Mouse (Mus musculus): ENCODE data around the gene Chrm5. TPM values are rescaled to one million over a fixed set of nuclear protein-coding genes. Genes with fewer than 3 reads are reported as not detected.
"Not testable (repeated sequence)": the region's sequence is repeated elsewhere in the genome, so short reads cannot be mapped to it uniquely, and the experiment has no call there.

Gene Chrm5
- polyA plus RNA-seq, 1 experiment from 2014 or later: 1.2 TPM

- no peak overlapping the region for H3K9ac ChIP-seq (ENCODE audit: low read depth, low read length)
- no peaks in the 10 kb centered on the region for H3K4me1 ChIP-seq (ENCODE audit: control insufficient read depth, insufficient read depth, low read depth, low read length)
- H3K27ac ChIP-seq (ENCODE audit: low read depth, low read length): no peak overlapping the region
- H3K36me3 ChIP-seq (ENCODE audit: control insufficient read depth, insufficient read depth, low read length): peaks cover 18% of the 10 kb centered on the region
- no peaks in the 10 kb centered on the region for H3K9me3 ChIP-seq (ENCODE audit: control insufficient read depth, low read length)
- ATAC-seq: no peak
- H3K4me2 ChIP-seq (ENCODE audit: low read length): no peak overlapping the region
- H3K27me3 ChIP-seq (replicated peaks; ENCODE audit: control insufficient read depth, insufficient read depth, low read length): no peaks in the 10 kb centered on the region
- no peak overlapping the region for H3K4me3 ChIP-seq (ENCODE audit: low read length)
These were observed 11.0 kb downstream of the Chrm5 start for GRCm38 (mm10) chr2:112469542-112469941.

GRCm38 (mm10) chr2:112460557-112460956 lies 20.0 kb downstream of the Chrm5 start:
- Histone ChIP-seq H3K4me2 (ENCODE audit: low read length) (no peak overlapping the region), H3K4me3 (ENCODE audit: low read length) (no peak overlapping the region), H3K9me3 (ENCODE audit: control insufficient read depth, low read length) (no peaks in the 10 kb centered on the region), H3K4me1 (ENCODE audit: control insufficient read depth, insufficient read depth, low read depth, low read length) (peaks cover 11% of the 10 kb centered on the region), H3K27me3 (replicated peaks; ENCODE audit: control insufficient read depth, insufficient read depth, low read length) (no peaks in the 10 kb centered on the region), H3K9ac (ENCODE audit: low read depth, low read length) (no peak overlapping the region), H3K27ac (ENCODE audit: low read depth, low read length) (no peak overlapping the region), H3K36me3 (ENCODE audit: control insufficient read depth, insufficient read depth, low read length) (peaks cover 16% of the 10 kb centered on the region)
- no peak for ATAC-seq
- WGBS: 95% methylated on average over 3 of the region's 3 CpGs

- Histone ChIP-seq H3K4me2 (ENCODE audit: low read length) (peak within 1 kb of the TSS; percentile 92), H3K27ac (ENCODE audit: low read depth, low read length) (peak within 1 kb of the TSS; percentile 74), H3K4me3 (ENCODE audit: low read length) (peak within 1 kb of the TSS; percentile 71), H3K27me3 (replicated peaks; ENCODE audit: control insufficient read depth, insufficient read depth, low read length) (no peaks in the 10 kb centered on the region), H3K36me3 (ENCODE audit: control insufficient read depth, insufficient read depth, low read length) (peaks cover under 1% of the 10 kb centered on the region; the same call in 1 of the 2 replicates), H3K9me3 (ENCODE audit: control insufficient read depth, low read length) (no peaks in the 10 kb centered on the region), H3K9ac (ENCODE audit: low read depth, low read length) (peak within 1 kb of the TSS; percentile 82), H3K4me1 (ENCODE audit: control insufficient read depth, insufficient read depth, low read depth, low read length) (peaks cover 13% of the 10 kb centered on the region)
- peak; percentile 99 for ATAC-seq
- WGBS: under 1% methylated on average over 49 of the region's 49 CpGs
These were observed 25.6 kb downstream of the Chrm5 start, which contains the start of gene Emc7 for GRCm38 (mm10) chr2:112454862-112455564. Gene Emc7, plus strand, starts transcription at chr2:112454997.

GRCm38 (mm10) chr2:112454125-112454861 lies 26.3 kb downstream of the Chrm5 start:
- H3K27ac ChIP-seq (ENCODE audit: low read depth, low read length): peak overlapping the region; percentile 68; the same call in 1 of the 2 replicates
- H3K9me3 ChIP-seq (ENCODE audit: control insufficient read depth, low read length): no peaks in the 10 kb centered on the region
- peak overlapping the region; percentile 67 for H3K4me2 ChIP-seq (ENCODE audit: low read length)
- H3K9ac ChIP-seq (ENCODE audit: low read depth, low read length): peak overlapping the region; percentile 82
- 33% methylated on average over 17 of the region's 17 CpGs for WGBS
- no peaks in the 10 kb centered on the region for H3K27me3 ChIP-seq (replicated peaks; ENCODE audit: control insufficient read depth, insufficient read depth, low read length)
- peak overlapping the region; percentile 71 for H3K4me3 ChIP-seq (ENCODE audit: low read length)
- peak; percentile 85; the same call in 1 of the 2 replicates for ATAC-seq
- peaks cover 13% of the 10 kb centered on the region for H3K4me1 ChIP-seq (ENCODE audit: control insufficient read depth, insufficient read depth, low read depth, low read length)
- no peaks in the 10 kb centered on the region for H3K36me3 ChIP-seq (ENCODE audit: control insufficient read depth, insufficient read depth, low read length)

GRCm38 (mm10) chr2:112452513-112452912 lies 28.1 kb downstream of the Chrm5 start:
- H3K9me3 ChIP-seq (ENCODE audit: control insufficient read depth, low read length): not testable (repeated sequence)

GRCm38 (mm10) chr2:112449597-112450296 lies 30.8 kb downstream of the Chrm5 start:
- ATAC-seq: no peak
- 39% methylated on average over 4 of the region's 4 CpGs for WGBS
- no peak overlapping the region for H3K9ac ChIP-seq (ENCODE audit: low read depth, low read length)
- H3K4me2 ChIP-seq (ENCODE audit: low read length): no peak overlapping the region
- no peaks in the 10 kb centered on the region for H3K9me3 ChIP-seq (ENCODE audit: control insufficient read depth, low read length)
- H3K27ac ChIP-seq (ENCODE audit: low read depth, low read length): no peak overlapping the region
- no peaks in the 10 kb centered on the region for H3K36me3 ChIP-seq (ENCODE audit: control insufficient read depth, insufficient read depth, low read length)
- H3K27me3 ChIP-seq (replicated peaks; ENCODE audit: control insufficient read depth, insufficient read depth, low read length): no peaks in the 10 kb centered on the region
- H3K4me3 ChIP-seq (ENCODE audit: low read length): no peak overlapping the region
- peaks cover 2% of the 10 kb centered on the region; the same call in 1 of the 2 replicates for H3K4me1 ChIP-seq (ENCODE audit: control insufficient read depth, insufficient read depth, low read depth, low read length)

More at GRCm38 (mm10) chr2:112452513-112452912, 28.1 kb downstream of the Chrm5 start:
- not testable (repeated sequence) for H3K36me3 ChIP-seq (ENCODE audit: control insufficient read depth, insufficient read depth, low read length); H3K4me2 ChIP-seq (ENCODE audit: low read length); H3K27me3 ChIP-seq (replicated peaks; ENCODE audit: control insufficient read depth, insufficient read depth, low read length); H3K9ac ChIP-seq (ENCODE audit: low read depth, low read length); H3K27ac ChIP-seq (ENCODE audit: low read depth, low read length); H3K4me3 ChIP-seq (ENCODE audit: low read length); ATAC-seq
- peaks cover 13% of the 10 kb centered on the region for H3K4me1 ChIP-seq (ENCODE audit: control insufficient read depth, insufficient read depth, low read depth, low read length)

- Histone ChIP-seq H3K36me3 (ENCODE audit: control insufficient read depth, insufficient read depth, low read length) (no peaks in the 10 kb centered on the region), H3K9me3 (ENCODE audit: control insufficient read depth, low read length) (no peaks in the 10 kb centered on the region), H3K4me2 (ENCODE audit: low read length) (no peak overlapping the region), H3K4me3 (ENCODE audit: low read length) (no peak overlapping the region), H3K27me3 (replicated peaks; ENCODE audit: control insufficient read depth, insufficient read depth, low read length) (no peaks in the 10 kb centered on the region), H3K9ac (ENCODE audit: low read depth, low read length) (no peak overlapping the region), H3K4me1 (ENCODE audit: control insufficient read depth, insufficient read depth, low read depth, low read length) (no peaks in the 10 kb centered on the region), H3K27ac (ENCODE audit: low read depth, low read length) (no peak overlapping the region)
- no peak for ATAC-seq
These were observed 32.0 kb downstream of the Chrm5 start for GRCm38 (mm10) chr2:112448510-112449059.

GRCm38 (mm10) chr2:112448046-112448445 lies 32.5 kb downstream of the Chrm5 start:
- ATAC-seq; H3K9ac ChIP-seq (ENCODE audit: low read depth, low read length); H3K4me1 ChIP-seq (ENCODE audit: control insufficient read depth, insufficient read depth, low read depth, low read length); H3K4me2 ChIP-seq (ENCODE audit: low read length); H3K4me3 ChIP-seq (ENCODE audit: low read length); H3K27ac ChIP-seq (ENCODE audit: low read depth, low read length); H3K36me3 ChIP-seq (ENCODE audit: control insufficient read depth, insufficient read depth, low read length); H3K27me3 ChIP-seq (replicated peaks; ENCODE audit: control insufficient read depth, insufficient read depth, low read length); H3K9me3 ChIP-seq (ENCODE audit: control insufficient read depth, low read length): not testable (repeated sequence)
- WGBS: 71% methylated on average over 4 of the region's 4 CpGs

GRCm38 (mm10) chr2:112445511-112445910 lies 35.1 kb downstream of the Chrm5 start:
- no peak overlapping the region for H3K4me2 ChIP-seq (ENCODE audit: low read length)
- H3K4me3 ChIP-seq (ENCODE audit: low read length): no peak overlapping the region
- no peaks in the 10 kb centered on the region for H3K36me3 ChIP-seq (ENCODE audit: control insufficient read depth, insufficient read depth, low read length)
- H3K27ac ChIP-seq (ENCODE audit: low read depth, low read length): no peak overlapping the region
- ATAC-seq: no peak
- H3K9me3 ChIP-seq (ENCODE audit: control insufficient read depth, low read length): no peaks in the 10 kb centered on the region
- H3K4me1 ChIP-seq (ENCODE audit: control insufficient read depth, insufficient read depth, low read depth, low read length): no peaks in the 10 kb centered on the region
- no peaks in the 10 kb centered on the region for H3K27me3 ChIP-seq (replicated peaks; ENCODE audit: control insufficient read depth, insufficient read depth, low read length)
- H3K9ac ChIP-seq (ENCODE audit: low read depth, low read length): no peak overlapping the region

Measured in hindbrain, embryonic 16.5 days (tissue).